Mouse (Mus musculus): ENCODE data around the gene Polg2. TPM values are rescaled to one million over a fixed set of nuclear protein-coding genes. Genes with fewer than 3 reads are reported as not detected.

Polg2 gene
- total and polyA plus RNA-seq, 3 experiments = 12.1 to 12.5 (median 12.3) TPM

- no peak overlapping the region for H3K4me3 ChIP-seq (replicated peaks in 1 of 3; ENCODE audit: low read depth in 2 of 3, low read length in 2 of 3, poor library complexity in 1 of 3)
- H3K9me3 ChIP-seq (replicated peaks; ENCODE audit: low read length) = peaks cover 3% of the 10 kb centered on the region
- H3K9ac ChIP-seq (ENCODE audit: insufficient read depth, low read depth) = no peak overlapping the region
- H3K79me2 ChIP-seq (replicated peaks; ENCODE audit: control insufficient read depth, extremely low read depth, insufficient read depth, poor library complexity, severe bottlenecking) = no peaks in the 10 kb centered on the region
- in situ Hi-C loops (cut with MboI; ENCODE audit: low pct_ligation_motif_present, low pct_unique_long_range_greater_than_20kb, low sequenced_read_pairs) = loop anchor here (5.0 to 25.0 kb wide), 4 partner anchors 81 to 441 kb away; partner anchors contain the start of genes Cd79b and Gh
- no peak overlapping the region for H3K4me2 ChIP-seq (ENCODE audit: insufficient read depth, low read depth, poor library complexity, severe bottlenecking)
- TF ChIP-seq CTCF (conservative IDR thresholded peaks at IDR 0.05 in 1 of 2, IDR thresholded peaks at IDR 0.05 in 1 of 2; ENCODE audit: low read depth in 2 of 2, low read length in 2 of 2) = no peak
- no peak for TF ChIP-seq MAFK (IDR thresholded peaks at IDR 0.05; ENCODE audit: insufficient replicate concordance, low read length)
- no peak for TF ChIP-seq NELFE (IDR thresholded peaks at IDR 0.05; ENCODE audit: low read depth, low read length)
- no peak for TF ChIP-seq CHD1 (IDR thresholded peaks at IDR 0.05; ENCODE audit: low read depth, low read length)
- no peak for TF ChIP-seq TCF12 (IDR thresholded peaks at IDR 0.05; ENCODE audit: low read depth, low read length)
- no peak for TF ChIP-seq GABPA (IDR thresholded peaks at IDR 0.05; ENCODE audit: insufficient replicate concordance, low read depth, low read length)
- TF ChIP-seq PAX5 (IDR thresholded peaks at IDR 0.05; ENCODE audit: low read length) = no peak
- TF ChIP-seq SIN3A (IDR thresholded peaks at IDR 0.05; ENCODE audit: low read length) = no peak
- no peak for TF ChIP-seq USF2 (conservative IDR thresholded peaks at IDR 0.05; ENCODE audit: low read depth, low read length)
- no peak for TF ChIP-seq ZMIZ1 (IDR thresholded peaks at IDR 0.05; ENCODE audit: low read depth, low read length)
- TF ChIP-seq KAT2A (IDR thresholded peaks at IDR 0.05; ENCODE audit: insufficient replicate concordance, low read length) = no peak
- no peak for TF ChIP-seq MYC (IDR thresholded peaks at IDR 0.05; ENCODE audit: low read depth, low read length)
- no peak for TF ChIP-seq ELF1 (IDR thresholded peaks at IDR 0.05; ENCODE audit: low read depth, low read length)
- no peak for TF ChIP-seq MXI1 (IDR thresholded peaks at IDR 0.05; ENCODE audit: low read depth, low read length)
- TF ChIP-seq ZC3H11A (IDR thresholded peaks at IDR 0.05; ENCODE audit: low read depth, low read length) = no peak
- no peak for TF ChIP-seq MAX (IDR thresholded peaks at IDR 0.05; ENCODE audit: low read length)
- H3K36me3 ChIP-seq (replicated peaks in 1 of 2; ENCODE audit: control insufficient read depth in 1 of 2, insufficient read depth in 1 of 2, low read length in 1 of 2) = peaks cover 21 to 49% of the 10 kb centered on the region in 2 experiments
- H3K27me3 ChIP-seq (replicated peaks) = no peaks in the 10 kb centered on the region
- H3K4me1 ChIP-seq (ENCODE audit: control insufficient read depth in 1 of 2, insufficient read depth in 2 of 2) = peaks cover 12 to 41% of the 10 kb centered on the region in 2 experiments
- DNase-seq (ENCODE audit: extremely low read depth) = no peak
- no peak overlapping the region for H3K27ac ChIP-seq (ENCODE audit: insufficient read depth, low read depth)
- dilution Hi-C loops (cut with MboI; ENCODE audit: extremely low pct_ligation_motif_present, extremely low pct_unique_long_range_greater_than_20kb, low sequenced_read_pairs) = no loop called here
Observed at GRCm38 (mm10) chr11:106753314-106753713, 26.0 kb downstream of the Polg2 start.

- in situ Hi-C loops (cut with MboI; ENCODE audit: low pct_ligation_motif_present, low pct_unique_long_range_greater_than_20kb, low sequenced_read_pairs) (loop anchor here (5.0 to 25.0 kb wide), 4 partner anchors 80 to 440 kb away; partner anchors contain the start of genes Cd79b and Gh), dilution Hi-C loops (cut with MboI; ENCODE audit: extremely low pct_ligation_motif_present, extremely low pct_unique_long_range_greater_than_20kb, low sequenced_read_pairs) (no loop called here)
- Histone ChIP-seq H3K79me2 (replicated peaks; ENCODE audit: control insufficient read depth, extremely low read depth, insufficient read depth, poor library complexity, severe bottlenecking) (peaks cover 9% of the 10 kb centered on the region; the same call in 1 of the 2 replicates), H3K36me3 (replicated peaks in 1 of 2; ENCODE audit: control insufficient read depth in 1 of 2, insufficient read depth in 1 of 2, low read length in 1 of 2) (peaks cover 12 to 37% of the 10 kb centered on the region in 2 experiments), H3K4me2 (ENCODE audit: insufficient read depth, low read depth, poor library complexity, severe bottlenecking) (peak overlapping the region; percentile 76), H3K9me3 (replicated peaks; ENCODE audit: low read length) (peaks cover 8% of the 10 kb centered on the region), H3K4me1 (ENCODE audit: control insufficient read depth in 1 of 2, insufficient read depth in 2 of 2) (peaks cover 5 to 31% of the 10 kb centered on the region in 2 experiments), H3K4me3 (replicated peaks in 1 of 3; ENCODE audit: low read depth in 2 of 3, low read length in 2 of 3, poor library complexity in 1 of 3) (peak overlapping the region; percentile 39 to 52 (median 46)), H3K27ac (ENCODE audit: insufficient read depth, low read depth) (peak overlapping the region; percentile 91), H3K27me3 (replicated peaks) (no peaks in the 10 kb centered on the region), H3K9ac (ENCODE audit: insufficient read depth, low read depth) (peak overlapping the region; percentile 94)
- DNase-seq (ENCODE audit: extremely low read depth) = peak; percentile 93
- no peak for TF ChIP-seq TBP (conservative IDR thresholded peaks at IDR 0.05; ENCODE audit: low read depth, low read length)
- no peak for TF ChIP-seq USF1 (IDR thresholded peaks at IDR 0.05; ENCODE audit: low read depth, low read length)
- peak; percentile 88 for TF ChIP-seq IRF4 (IDR thresholded peaks at IDR 0.05; ENCODE audit: low read depth, low read length)
- TF ChIP-seq EP300 (IDR thresholded peaks at IDR 0.05; ENCODE audit: low read length) = peak; percentile 71; the same call in 1 of the 2 replicates
- no peak for TF ChIP-seq MAFK (IDR thresholded peaks at IDR 0.05; ENCODE audit: insufficient replicate concordance, low read length)
- TF ChIP-seq MAX (IDR thresholded peaks at IDR 0.05; ENCODE audit: low read length) = no peak; the same call in 1 of the 2 replicates
- no peak for TF ChIP-seq E2F4 (IDR thresholded peaks at IDR 0.05; ENCODE audit: insufficient replicate concordance, low read depth, low read length)
- no peak for TF ChIP-seq ZKSCAN1 (IDR thresholded peaks at IDR 0.05; ENCODE audit: borderline replicate concordance, low read depth, low read length)
- TF ChIP-seq POLR2A (IDR thresholded peaks at IDR 0.05; ENCODE audit: low read depth, low read length) = peak; percentile 82
- no peak for TF ChIP-seq PAX5 (IDR thresholded peaks at IDR 0.05; ENCODE audit: low read length)
- TF ChIP-seq KAT2A (IDR thresholded peaks at IDR 0.05; ENCODE audit: insufficient replicate concordance, low read length) = no peak
- no peak for TF ChIP-seq USF2 (conservative IDR thresholded peaks at IDR 0.05; ENCODE audit: low read depth, low read length)
- no peak for TF ChIP-seq ZC3H11A (IDR thresholded peaks at IDR 0.05; ENCODE audit: low read depth, low read length)
- TF ChIP-seq MEF2A (IDR thresholded peaks at IDR 0.05; ENCODE audit: borderline replicate concordance, low read depth, low read length) = peak; percentile 79; the same call in 1 of the 2 replicates
- peak; percentile 74 for TF ChIP-seq ZMIZ1 (IDR thresholded peaks at IDR 0.05; ENCODE audit: low read depth, low read length)
- no peak; the same call in 1 of the 2 replicates for TF ChIP-seq RAD21 (IDR thresholded peaks at IDR 0.05; ENCODE audit: low read depth, low read length)
- TF ChIP-seq ELF1 (IDR thresholded peaks at IDR 0.05; ENCODE audit: low read depth, low read length) = peak; percentile 77
- TF ChIP-seq POLR2AphosphoS2 (IDR thresholded peaks at IDR 0.05; ENCODE audit: low read depth, low read length) = peak; percentile 80; the same call in 1 of the 2 replicates
- peak; percentile 61; the same call in 1 of the 2 replicates for TF ChIP-seq BHLHE40 (IDR thresholded peaks at IDR 0.05; ENCODE audit: low read depth, low read length)
- peak; percentile 77 for TF ChIP-seq SIN3A (IDR thresholded peaks at IDR 0.05; ENCODE audit: low read length)
- TF ChIP-seq NRF1 (IDR thresholded peaks at IDR 0.05; ENCODE audit: low read depth, low read length) = no peak
- no peak; the same call in 1 of the 2 replicates for TF ChIP-seq ZNF384 (IDR thresholded peaks at IDR 0.05; ENCODE audit: low read depth, low read length)
- TF ChIP-seq UBTF (IDR thresholded peaks at IDR 0.05; ENCODE audit: low read depth, low read length) = no peak
- TF ChIP-seq MYC (IDR thresholded peaks at IDR 0.05; ENCODE audit: low read depth, low read length) = no peak
- no peak for TF ChIP-seq CTCF (conservative IDR thresholded peaks at IDR 0.05 in 1 of 2, IDR thresholded peaks at IDR 0.05 in 1 of 2; ENCODE audit: low read depth in 2 of 2, low read length in 2 of 2)
Observed at GRCm38 (mm10) chr11:106752103-106752502, 27.2 kb downstream of the Polg2 start.
